Mouse (Mus musculus) MEL (cell line): ENCODE results near the gene Krtap4-2. TPM values are rescaled to one million over a fixed set of nuclear protein-coding genes. Genes with fewer than 3 reads are reported as not detected.

ENCODE experiments used
- DNase-seq: peaks from one replicate; pipeline ENCODE4 v3.0.0; 2011; ENCODE audit warnings: low read depth, low spot score
- H3K27ac ChIP-seq: 2 replicates; pipeline ENCODE4 v1.5.1; 2012; ENCODE audit warnings: low read depth, mild to moderate bottlenecking, control low read depth, low read length, moderate library complexity; ENCODE audit not compliant: control insufficient read depth
- H3K27me3 ChIP-seq, 2 experiments: fragments of 150-350 bp in 1 of 2; sonication (generic) in 1 of 2; 2 replicates each; pipeline ENCODE4 v1.6.1; 2012; ENCODE audit warnings: low read length in 2 of 2, mild to moderate bottlenecking in 2 of 2, improper control_type of control experiment in 1 of 2, moderate library complexity in 1 of 2; ENCODE audit not compliant: insufficient read depth in 2 of 2, control insufficient read depth in 1 of 2
- H3K36me3 ChIP-seq, 2 experiments: 2 replicates each; pipeline ENCODE4 v1.6.1; 2012 to 2014; ENCODE audit warnings: low read length in 2 of 2, improper control_type of control experiment in 1 of 2, inconsistent platforms in 1 of 2, mild to moderate bottlenecking in 1 of 2; ENCODE audit not compliant: insufficient read depth in 2 of 2, control insufficient read depth in 1 of 2
- H3K4me1 ChIP-seq, 2 experiments: fragments of 150-350 bp in 1 of 2; sonication (generic) in 1 of 2; 2 replicates each; pipeline ENCODE4 v1.6.1; 2012; ENCODE audit warnings: low read length in 2 of 2, improper control_type of control experiment in 1 of 2, mild to moderate bottlenecking in 1 of 2; ENCODE audit not compliant: insufficient read depth in 2 of 2, control insufficient read depth in 1 of 2
- H3K4me3 ChIP-seq, 2 experiments: fragments of 150-350 bp in 1 of 2; sonication (generic) in 1 of 2; 2 replicates each; pipeline ENCODE4 v1.5.1; 2012; ENCODE audit warnings: low read depth in 2 of 2, low read length in 2 of 2, mild to moderate bottlenecking in 2 of 2, moderate library complexity in 2 of 2, control low read depth in 1 of 2, improper control_type of control experiment in 1 of 2; ENCODE audit not compliant: control insufficient read depth in 1 of 2, insufficient read depth in 1 of 2
- H3K79me2 ChIP-seq: 2 replicates; pipeline ENCODE4 v1.6.1; 2012; ENCODE audit warnings: mild to moderate bottlenecking, low read length, moderate library complexity; ENCODE audit not compliant: control insufficient read depth, poor library complexity, insufficient read depth
- H3K9ac ChIP-seq: 2 replicates; pipeline ENCODE4 v1.6.1; 2012; ENCODE audit warnings: low read depth, mild to moderate bottlenecking, control low read depth, low read length, moderate library complexity; ENCODE audit not compliant: control insufficient read depth, poor library complexity, severe bottlenecking
- H3K9me3 ChIP-seq: fragments of 150-350 bp; sonication (generic); replicated peaks from 2 replicates; pipeline ENCODE4 v1.6.1; 2012; ENCODE audit warnings: mild to moderate bottlenecking, low read length, improper control_type of control experiment, moderate library complexity; ENCODE audit not compliant: insufficient read depth
- CHD1 ChIP-seq: IDR thresholded peaks from 2 replicates; pipeline ENCODE4 v1.6.1; 2012; ENCODE audit warnings: low read depth, mild to moderate bottlenecking, inconsistent platforms, low read length, improper control_type of control experiment
- E2F4 ChIP-seq: IDR thresholded peaks from 2 replicates; pipeline ENCODE4 v1.6.1; 2011; ENCODE audit warnings: low read depth, low read length, improper control_type of control experiment, borderline replicate concordance
- EP300 ChIP-seq, 2 experiments: IDR thresholded peaks; 2 replicates each; pipeline ENCODE4 v1.6.1; 2011; ENCODE audit warnings: improper control_type of control experiment in 2 of 2, low read length in 2 of 2, low read depth in 1 of 2, mild to moderate bottlenecking in 1 of 2
- ETS1 ChIP-seq: IDR thresholded peaks from 2 replicates; pipeline ENCODE4 v1.6.1; 2012; ENCODE audit warnings: low read depth, mild to moderate bottlenecking, inconsistent platforms, low read length, improper control_type of control experiment, moderate library complexity
- GABPA ChIP-seq: IDR thresholded peaks from 2 replicates; pipeline ENCODE4 v1.6.1; 2012; ENCODE audit warnings: low read depth, mild to moderate bottlenecking, inconsistent platforms, low read length, improper control_type of control experiment, moderate library complexity
- GATA1 ChIP-seq: IDR thresholded peaks from 2 replicates; pipeline ENCODE4 v1.6.1; 2011; ENCODE audit warnings: low read depth, low read length, improper control_type of control experiment
- HCFC1 ChIP-seq: IDR thresholded peaks from 2 replicates; pipeline ENCODE4 v1.6.1; 2012; ENCODE audit warnings: low read depth, mild to moderate bottlenecking, inconsistent platforms, low read length, improper control_type of control experiment, moderate library complexity
- KAT2A ChIP-seq: conservative IDR thresholded peaks from 2 replicates; pipeline ENCODE4 v1.6.1; 2012; ENCODE audit warnings: low read depth, low read length, improper control_type of control experiment, inconsistent platforms
- MAFK ChIP-seq: IDR thresholded peaks from 2 replicates; pipeline ENCODE4 v1.6.1; 2011; ENCODE audit warnings: low read depth, mild to moderate bottlenecking, low read length, improper control_type of control experiment, borderline replicate concordance
- MAX ChIP-seq: IDR thresholded peaks from 2 replicates; pipeline ENCODE4 v1.6.1; 2011; ENCODE audit warnings: low read length, improper control_type of control experiment
- MAZ ChIP-seq: IDR thresholded peaks from 2 replicates; pipeline ENCODE4 v1.6.1; 2012; ENCODE audit warnings: low read depth, mild to moderate bottlenecking, inconsistent platforms, low read length, improper control_type of control experiment
- MYB ChIP-seq: IDR thresholded peaks from 2 replicates; pipeline ENCODE4 v1.6.1; 2011; ENCODE audit warnings: mild to moderate bottlenecking, low read depth, low read length, improper control_type of control experiment
- MYC ChIP-seq: IDR thresholded peaks from 2 replicates; pipeline ENCODE4 v1.6.1; 2011; ENCODE audit warnings: low read depth, mild to moderate bottlenecking, low read length, improper control_type of control experiment, moderate library complexity
- NELFE ChIP-seq: IDR thresholded peaks from 2 replicates; pipeline ENCODE4 v1.6.1; 2011; ENCODE audit warnings: low read depth, low read length, improper control_type of control experiment
- NRF1 ChIP-seq: IDR thresholded peaks from 2 replicates; pipeline ENCODE4 v1.6.1; 2014; ENCODE audit warnings: low read depth, mild to moderate bottlenecking, inconsistent platforms, low read length, improper control_type of control experiment, moderate library complexity; ENCODE audit not compliant: poor library complexity, insufficient read depth, severe bottlenecking
- RAD21 ChIP-seq: IDR thresholded peaks from 2 replicates; pipeline ENCODE4 v1.6.1; 2011; ENCODE audit warnings: mild to moderate bottlenecking, low read depth, low read length, improper control_type of control experiment
- SIN3A ChIP-seq: IDR thresholded peaks from 2 replicates; pipeline ENCODE4 v1.6.1; 2012; ENCODE audit warnings: low read length, improper control_type of control experiment, inconsistent platforms
- TBP ChIP-seq: IDR thresholded peaks from 2 replicates; pipeline ENCODE4 v1.8.0; 2011; ENCODE audit warnings: low read depth, low read length, improper control_type of control experiment
- TCF12 ChIP-seq: IDR thresholded peaks from 2 replicates; pipeline ENCODE4 v1.6.1; 2014; ENCODE audit warnings: low read depth, mild to moderate bottlenecking, inconsistent platforms, low read length, improper control_type of control experiment, moderate library complexity
- UBTF ChIP-seq: IDR thresholded peaks from 2 replicates; pipeline ENCODE4 v1.6.1; 2012; ENCODE audit warnings: low read depth, mild to moderate bottlenecking, inconsistent platforms, low read length, improper control_type of control experiment, moderate library complexity, borderline replicate concordance; ENCODE audit not compliant: insufficient read depth
- USF2 ChIP-seq, 2 experiments: IDR thresholded peaks; 2 replicates each; pipeline ENCODE4 v1.6.1; 2011 to 2012; ENCODE audit warnings: improper control_type of control experiment in 2 of 2, low read length in 2 of 2, borderline replicate concordance in 1 of 2, inconsistent platforms in 1 of 2, low read depth in 1 of 2, mild to moderate bottlenecking in 1 of 2; ENCODE audit not compliant: insufficient read depth in 1 of 2
- ZMIZ1 ChIP-seq: IDR thresholded peaks from 2 replicates; pipeline ENCODE4 v1.6.1; 2012; ENCODE audit warnings: low read depth, mild to moderate bottlenecking, inconsistent platforms, low read length, improper control_type of control experiment, moderate library complexity
- ZNF384 ChIP-seq: IDR thresholded peaks from 2 replicates; pipeline ENCODE4 v1.6.1; 2012; ENCODE audit warnings: low read depth, mild to moderate bottlenecking, inconsistent platforms, low read length, improper control_type of control experiment
- polyA plus RNA-seq, 2 experiments: library from polyadenylated mRNA; stranded (reverse) in 1 of 2; unstranded in 1 of 2; fragments of >175 nt in 1 of 2; fragments of >200 nt in 1 of 2; gene quantifications; 2 replicates each; pipeline versions ENCODE4 v1.2.1 to v1.2.4; 2012; ENCODE audit warnings: low replicate concordance in 2 of 2, low read depth in 1 of 2; ENCODE audit not compliant: insufficient read length in 2 of 2, insufficient read depth in 1 of 2, missing spikeins in 1 of 2
- total RNA-seq: library from RNA; depleted of rRNA; stranded (reverse); fragments of 300-350 nt; gene quantifications from 2 replicates; pipeline ENCODE4 v1.2.3, GENCODE M21; 2012

Gene Krtap4-2
- total and polyA plus RNA-seq, 3 experiments: not detected

- no peak for DNase-seq
- Histone ChIP-seq H3K79me2 (no peaks in the 10 kb centered on the region), H3K27ac (no peak overlapping the region), H3K36me3 (no peaks in the 10 kb centered on the region), H3K9me3 (no peaks in the 10 kb centered on the region), H3K27me3 (no peaks in the 10 kb centered on the region), H3K4me1 (no peaks in the 10 kb centered on the region), H3K4me3 (no peak overlapping the region), H3K9ac (no peak overlapping the region)
- TF ChIP-seq MAZ: no peak
- no peak for TF ChIP-seq ZNF384
- no peak for TF ChIP-seq TBP
- TF ChIP-seq MYB: no peak
- no peak for TF ChIP-seq USF2 (IDR thresholded peaks at IDR 0.05; ENCODE audit: borderline replicate concordance in 1 of 2, insufficient read depth in 1 of 2, low read depth in 1 of 2, low read length in 2 of 2)
- TF ChIP-seq ETS1: no peak
- no peak for TF ChIP-seq MAX
- TF ChIP-seq E2F4: no peak
- TF ChIP-seq MAFK: no peak
- no peak for TF ChIP-seq CHD1
Observed at GRCm38 (mm10) chr11:99657051-99657450, 22.2 kb upstream of the Krtap4-2 start.

- no peaks in the 10 kb centered on the region for H3K4me1 ChIP-seq
- no peak for TF ChIP-seq UBTF
- TF ChIP-seq TCF12: no peak
- TF ChIP-seq GABPA: no peak
- no peak for TF ChIP-seq RAD21
- TF ChIP-seq HCFC1: no peak
- no peak for TF ChIP-seq MYC
- TF ChIP-seq TBP: no peak
- TF ChIP-seq GATA1: no peak
- no peak for TF ChIP-seq EP300 (IDR thresholded peaks at IDR 0.05; ENCODE audit: low read depth in 1 of 2, low read length in 2 of 2)
- no peak for TF ChIP-seq MAX
- TF ChIP-seq ETS1: no peak
- no peak for TF ChIP-seq ZMIZ1
- TF ChIP-seq KAT2A: no peak
- TF ChIP-seq SIN3A: no peak
- no peak for TF ChIP-seq NELFE
- TF ChIP-seq NRF1: no peak
- DNase-seq: no peak
- H3K9ac ChIP-seq: no peak within 1 kb of the TSS
- H3K9me3 ChIP-seq: no peaks in the 10 kb centered on the region
- H3K36me3 ChIP-seq: no peaks in the 10 kb centered on the region
- H3K27ac ChIP-seq: no peak within 1 kb of the TSS
- no peaks in the 10 kb centered on the region for H3K27me3 ChIP-seq
- H3K79me2 ChIP-seq: no peaks in the 10 kb centered on the region
- no peak within 1 kb of the TSS for H3K4me3 ChIP-seq
Observed at GRCm38 (mm10) chr11:99650136-99650535, 15.3 kb upstream of the Krtap4-2 start, which contains the start of gene Gm11555. Gene Gm11555 (minus strand): TSS chr11:99650236.
